Mouse (Mus musculus) small intestine, adult 2 months (tissue): Measurements from ENCODE around the gene Pter.

Experiments used
- CTCF ChIP-seq: fragments of 200-500 bp; IDR thresholded peaks from 2 replicates; pipeline ENCODE4 v1.5.1; 2012; ENCODE audit warnings: low read depth, mild to moderate bottlenecking, control low read depth, inconsistent platforms, low read length, moderate library complexity, mixed read lengths; ENCODE audit not compliant: insufficient replicate concordance, insufficient read length; ENCODE audit errors: extremely low read depth
- POLR2A ChIP-seq: fragments of 200-500 bp; IDR thresholded peaks from 2 replicates; pipeline ENCODE4 v1.6.1; 2012; ENCODE audit warnings: low read depth, mild to moderate bottlenecking, control low read depth, inconsistent platforms, low read length, moderate library complexity

DNA sequence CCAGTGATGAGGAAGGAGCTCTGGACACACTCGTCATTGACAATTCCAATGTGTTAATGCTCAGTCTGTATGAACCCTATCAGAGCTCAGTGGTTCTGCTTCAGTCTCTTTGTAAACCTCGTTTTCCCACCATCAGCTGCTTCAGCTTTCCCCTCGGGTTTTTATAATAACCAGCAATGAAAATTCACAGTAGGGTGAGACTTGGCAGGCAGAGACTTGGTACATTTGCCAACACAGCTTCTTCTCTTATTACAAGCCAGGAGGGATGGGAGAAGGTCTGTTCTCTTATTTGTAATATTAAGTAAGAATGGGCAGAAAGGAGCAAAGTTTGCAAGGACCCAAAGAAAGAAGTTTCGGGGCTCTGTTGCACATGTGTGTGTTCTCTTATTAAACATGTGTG lies 54.9 kb downstream of the Pter start:
- TF ChIP-seq POLR2A (no peak), CTCF (no peak)
